Mouse (Mus musculus): ENCODE results near the gene Tas1r3. TPM values are rescaled to one million over a fixed set of nuclear protein-coding genes. Genes with fewer than 3 reads are reported as not detected.

Gene Tas1r3
- polyA plus RNA-seq, 1 experiment from 2014 or later = 0.41 TPM

- Histone ChIP-seq H3K36me3 (peaks cover 29% of the 10 kb centered on the region), H3K4me1 (replicated peaks) (peaks cover 43% of the 10 kb centered on the region), H3K4me3 (peak overlapping the region; percentile 88), H3K27ac (no peak overlapping the region; the same call in 1 of the 2 replicates), H3K9me3 (no peaks in the 10 kb centered on the region), H3K27me3 (ENCODE audit: insufficient read depth, poor library complexity, severe bottlenecking) (no peaks in the 10 kb centered on the region)
- DNase-seq (ENCODE audit: low spot score) = no peak
- 50% methylated on average over 7 of the region's 7 CpGs for WGBS
Measured at GRCm38 (mm10) chr4:155848434-155849095, 14.6 kb downstream of the Tas1r3 start.

- Histone ChIP-seq H3K9me3 (no peaks in the 10 kb centered on the region), H3K4me3 (peak overlapping the region; percentile 88), H3K36me3 (peaks cover 30% of the 10 kb centered on the region), H3K27ac (peak overlapping the region; percentile 91), H3K27me3 (ENCODE audit: insufficient read depth, poor library complexity, severe bottlenecking) (peaks cover under 1% of the 10 kb centered on the region; the same call in 1 of the 2 replicates), H3K4me1 (replicated peaks) (peaks cover 43% of the 10 kb centered on the region)
- DNase-seq (ENCODE audit: low spot score) = no peak
- 2% methylated on average over 69 of the region's 69 CpGs for WGBS
Measured at GRCm38 (mm10) chr4:155847591-155848352, 15.4 kb downstream of the Tas1r3 start.

- Histone ChIP-seq H3K36me3 (peaks cover 34% of the 10 kb centered on the region), H3K9me3 (no peaks in the 10 kb centered on the region), H3K4me3 (peak within 1 kb of the TSS; percentile 88), H3K27me3 (ENCODE audit: insufficient read depth, poor library complexity, severe bottlenecking) (peaks cover 8% of the 10 kb centered on the region), H3K4me1 (replicated peaks) (peaks cover 43% of the 10 kb centered on the region), H3K27ac (peak within 1 kb of the TSS; percentile 91)
- peak; percentile 95 for DNase-seq (ENCODE audit: low spot score)
- 2% methylated on average over 65 of the region's 65 CpGs for WGBS
Measured at GRCm38 (mm10) chr4:155846871-155847578, 16.1 kb downstream of the Tas1r3 start, which contains the start of gene Dvl1. Gene Dvl1, plus strand, starts transcription at chr4:155847402.

- H3K4me1 ChIP-seq (replicated peaks) = peaks cover 55% of the 10 kb centered on the region
- WGBS = 88% methylated on average over 5 of the region's 5 CpGs
- H3K9me3 ChIP-seq = no peaks in the 10 kb centered on the region
- H3K4me3 ChIP-seq = no peak overlapping the region
- H3K36me3 ChIP-seq = peaks cover 26% of the 10 kb centered on the region
- no peak overlapping the region for H3K27ac ChIP-seq
- DNase-seq (ENCODE audit: low spot score) = no peak
- H3K27me3 ChIP-seq (ENCODE audit: insufficient read depth, poor library complexity, severe bottlenecking) = peaks cover 24% of the 10 kb centered on the region
Measured at GRCm38 (mm10) chr4:155843231-155843630, 19.9 kb downstream of the Tas1r3 start.

- Histone ChIP-seq H3K4me1 (replicated peaks) (peaks cover 45% of the 10 kb centered on the region), H3K9me3 (no peaks in the 10 kb centered on the region), H3K27me3 (ENCODE audit: insufficient read depth, poor library complexity, severe bottlenecking) (peaks cover 24% of the 10 kb centered on the region), H3K4me3 (peak overlapping the region; percentile 57), H3K36me3 (peaks cover 26% of the 10 kb centered on the region), H3K27ac (no peak overlapping the region; the same call in 1 of the 2 replicates)
- WGBS = 36% methylated on average over 38 of the region's 38 CpGs
- no peak for DNase-seq (ENCODE audit: low spot score)
Measured at GRCm38 (mm10) chr4:155841651-155842270, 21.4 kb downstream of the Tas1r3 start.

- peak; percentile 51 for DNase-seq (ENCODE audit: low spot score)
- peak overlapping the region; percentile 88 for H3K27ac ChIP-seq
- WGBS = 1% methylated on average over 32 of the region's 32 CpGs
Measured at GRCm38 (mm10) chr4:155841003-155841454, 22.1 kb downstream of the Tas1r3 start.

GRCm38 (mm10) chr4:155840076-155841002 lies 22.8 kb downstream of the Tas1r3 start:
- 4% methylated on average over 8 of the region's 8 CpGs for WGBS
- Histone ChIP-seq H3K27me3 (ENCODE audit: insufficient read depth, poor library complexity, severe bottlenecking) (peaks cover 24% of the 10 kb centered on the region), H3K27ac (peak overlapping the region; percentile 88), H3K4me1 (replicated peaks) (peaks cover 40% of the 10 kb centered on the region), H3K9me3 (no peaks in the 10 kb centered on the region), H3K4me3 (peak overlapping the region; percentile 57), H3K36me3 (peaks cover 28% of the 10 kb centered on the region)
- DNase-seq (ENCODE audit: low spot score) = peak; percentile 40

More at GRCm38 (mm10) chr4:155841003-155841454, 22.1 kb downstream of the Tas1r3 start:
- H3K27me3 ChIP-seq (ENCODE audit: insufficient read depth, poor library complexity, severe bottlenecking) = peaks cover 24% of the 10 kb centered on the region
- peak overlapping the region; percentile 57 for H3K4me3 ChIP-seq
- H3K9me3 ChIP-seq = no peaks in the 10 kb centered on the region
- peaks cover 26% of the 10 kb centered on the region for H3K36me3 ChIP-seq
- H3K4me1 ChIP-seq (replicated peaks) = peaks cover 40% of the 10 kb centered on the region

- H3K27me3 ChIP-seq (ENCODE audit: insufficient read depth, poor library complexity, severe bottlenecking) = peaks cover 24% of the 10 kb centered on the region
- peak; percentile 89 for DNase-seq (ENCODE audit: low spot score)
- peaks cover 32% of the 10 kb centered on the region for H3K36me3 ChIP-seq
- H3K4me3 ChIP-seq = peak within 1 kb of the TSS; percentile 57
- WGBS = 1% methylated on average over 16 of the region's 16 CpGs
- peak within 1 kb of the TSS; percentile 88 for H3K27ac ChIP-seq
- peaks cover 40% of the 10 kb centered on the region for H3K4me1 ChIP-seq (replicated peaks)
- H3K9me3 ChIP-seq = no peaks in the 10 kb centered on the region
Measured at GRCm38 (mm10) chr4:155839483-155839910, 23.7 kb downstream of the Tas1r3 start, which contains the start of gene Mxra8. Gene Mxra8, plus strand, starts transcription at chr4:155839680.

- H3K36me3 ChIP-seq = peaks cover 31% of the 10 kb centered on the region
- DNase-seq (ENCODE audit: low spot score) = no peak
- H3K9me3 ChIP-seq = no peaks in the 10 kb centered on the region
- peaks cover 24% of the 10 kb centered on the region for H3K27me3 ChIP-seq (ENCODE audit: insufficient read depth, poor library complexity, severe bottlenecking)
- H3K4me1 ChIP-seq (replicated peaks) = peaks cover 48% of the 10 kb centered on the region
- 0 out of 2 replicates have a peak overlapping the region, but pooled peaks have one; percentile 57 for H3K4me3 ChIP-seq
- peak overlapping the region; percentile 88 for H3K27ac ChIP-seq
- 56% methylated on average over 8 of the region's 8 CpGs for WGBS
Measured at GRCm38 (mm10) chr4:155838187-155839153, 24.7 kb downstream of the Tas1r3 start.

GRCm38 (mm10) chr4:155837404-155838010 lies 25.7 kb downstream of the Tas1r3 start:
- H3K4me1 ChIP-seq (replicated peaks) = peaks cover 58% of the 10 kb centered on the region
- H3K27me3 ChIP-seq (ENCODE audit: insufficient read depth, poor library complexity, severe bottlenecking) = peaks cover 21% of the 10 kb centered on the region
- H3K9me3 ChIP-seq = no peaks in the 10 kb centered on the region
- no peak overlapping the region for H3K4me3 ChIP-seq
- DNase-seq (ENCODE audit: low spot score) = no peak
- no peak overlapping the region for H3K27ac ChIP-seq
- peaks cover 31% of the 10 kb centered on the region for H3K36me3 ChIP-seq
- 82% methylated on average over 11 of the region's 11 CpGs for WGBS

Data from hindbrain, embryonic 10.5 days (tissue).